Mouse (Mus musculus): ENCODE measurements around the gene Higd2a.

Higd2a gene

GRCm38 (mm10) chr13:54589996-54590951 is at the start of gene Higd2a, which contains the start of gene Nop16:
Higd2a (plus strand) TSS chr13:54590207.
Nop16 (minus strand) TSS chr13:54590090.
- peak; percentile 99 for DNase-seq

DNA sequence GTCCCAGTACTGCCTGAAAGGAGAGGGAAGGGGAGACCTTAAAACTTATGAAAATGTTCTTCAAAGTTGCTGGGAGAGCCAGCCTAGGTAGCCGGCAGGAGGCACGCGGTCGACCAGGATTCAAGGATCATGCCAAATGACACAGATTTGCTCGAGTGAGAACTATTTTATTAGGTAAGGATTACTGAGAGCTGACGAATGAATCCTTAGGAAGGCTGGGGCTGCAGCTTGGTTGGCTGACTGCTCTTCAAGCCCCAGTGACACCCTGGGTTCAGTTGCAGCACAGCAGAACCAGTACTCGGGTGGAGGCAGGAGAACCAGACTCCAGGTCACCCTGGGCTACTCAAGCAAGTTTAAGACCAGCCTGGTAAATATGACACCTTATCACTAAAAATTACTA is 42.0 kb upstream of the Higd2a start:
- no peak for DNase-seq

- DNase-seq = no peak
Observed at GRCm38 (mm10) chr13:54556176-54556575, 33.8 kb upstream of the Higd2a start.

- DNase-seq = peak; percentile 35
Observed at GRCm38 (mm10) chr13:54556796-54557195, 33.2 kb upstream of the Higd2a start.

DNA sequence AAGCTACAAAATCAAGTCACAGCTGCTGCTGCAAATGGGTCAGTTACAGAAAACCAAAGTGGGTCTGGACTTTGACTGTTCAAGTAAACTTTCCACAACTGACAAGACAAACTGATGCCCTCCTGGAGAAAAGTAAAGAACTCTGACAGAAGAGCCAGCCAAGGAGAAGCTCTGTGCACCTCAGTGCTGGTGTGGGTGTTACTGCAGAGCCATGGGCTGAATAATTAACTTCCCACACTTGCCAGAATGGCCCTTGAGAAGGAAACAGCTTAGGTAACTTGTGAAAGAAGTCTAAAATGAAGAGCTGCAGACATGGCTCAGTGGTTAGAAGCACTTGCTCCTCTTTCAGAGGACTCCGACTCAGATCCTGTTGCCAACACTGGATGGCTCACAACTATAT is 32.4 kb upstream of the Higd2a start:
- no peak for DNase-seq

DNA sequence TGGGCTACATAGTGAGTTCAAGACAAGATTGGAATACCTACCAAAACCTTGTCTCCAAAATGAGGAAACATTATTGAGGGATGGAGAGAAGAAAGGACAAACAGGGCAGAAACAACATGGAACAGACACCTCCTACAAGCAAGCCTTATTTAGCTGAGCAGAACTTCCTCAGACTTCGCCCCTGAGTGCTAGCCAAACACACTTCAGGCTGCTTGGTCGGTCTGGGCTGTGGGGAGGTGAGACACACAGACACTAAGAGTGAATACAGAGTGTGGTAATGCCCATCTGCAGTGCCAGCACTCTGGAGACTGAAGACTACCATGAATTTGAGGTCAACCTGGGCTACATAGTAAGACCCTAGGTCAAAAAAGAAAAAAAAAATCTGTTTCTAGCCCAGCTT is 30.4 kb upstream of the Higd2a start:
- DNase-seq = no peak

- DNase-seq = no peak
Observed at GRCm38 (mm10) chr13:54560608-54561007, 29.4 kb upstream of the Higd2a start.

DNA sequence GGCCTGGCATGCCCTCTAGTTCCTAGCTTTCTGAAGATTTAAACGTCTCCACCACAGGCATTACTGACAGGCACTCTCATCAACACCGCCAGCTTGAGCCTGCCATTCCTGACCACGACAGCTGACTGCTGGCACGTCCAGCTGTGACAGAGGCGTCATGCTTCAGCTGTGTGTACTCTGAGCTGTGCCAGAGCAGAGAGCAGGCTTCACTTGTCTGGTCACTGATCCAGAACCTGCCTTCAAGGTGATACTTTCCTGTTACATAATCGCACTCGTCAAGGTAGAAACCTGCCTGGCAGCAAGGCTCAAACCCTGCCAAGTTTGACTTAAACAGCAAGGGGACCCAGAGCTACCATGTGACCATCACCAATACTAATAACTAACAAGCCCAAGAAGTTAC is 27.4 kb upstream of the Higd2a start:
- DNase-seq = peak; percentile 73

- DNase-seq = no peak
Observed at GRCm38 (mm10) chr13:54564232-54565200, 25.5 kb upstream of the Higd2a start.

GRCm38 (mm10) chr13:54565201-54565581 is 24.8 kb upstream of the Higd2a start, which contains the start of gene 4833439L19Rik:
4833439L19Rik (minus strand) TSS chr13:54565435.
- peak; percentile 98 for DNase-seq

DNA sequence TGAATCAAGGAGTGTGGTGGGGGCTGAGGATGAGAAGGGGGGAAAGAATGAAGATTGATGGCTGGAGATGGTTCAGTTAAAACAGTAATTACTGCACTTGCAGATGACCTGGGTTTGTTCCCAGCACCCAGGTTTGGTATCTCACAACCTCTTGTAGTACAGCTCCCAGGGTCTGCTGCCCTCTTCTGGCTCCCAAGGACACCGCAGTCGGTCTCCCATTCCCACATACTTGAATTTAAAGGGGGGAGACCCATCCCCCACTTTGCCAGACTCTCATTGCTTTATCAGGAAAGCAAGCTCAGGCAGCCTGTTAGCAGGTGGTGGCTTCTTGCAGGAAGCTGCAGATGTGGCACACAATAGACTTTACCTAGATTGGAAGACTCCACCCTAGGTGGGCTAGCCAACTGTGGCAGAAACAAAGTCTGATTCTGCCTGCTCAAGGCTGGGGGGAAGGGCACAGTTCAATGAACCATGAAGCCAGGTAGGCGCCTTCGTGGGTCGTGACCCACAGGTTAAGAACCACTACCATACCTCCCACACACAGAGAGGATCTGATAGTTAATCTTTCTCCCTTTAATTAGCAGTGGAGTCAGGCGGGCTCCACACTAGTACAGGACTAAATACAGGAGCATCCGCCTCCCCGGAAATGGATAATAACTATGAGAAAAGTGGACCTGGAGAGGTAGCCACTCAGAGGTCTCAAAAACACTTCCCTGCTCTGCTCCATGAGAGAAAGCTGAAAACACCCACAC is 24.2 kb upstream of the Higd2a start:
- peak; percentile 75 for DNase-seq

DNA sequence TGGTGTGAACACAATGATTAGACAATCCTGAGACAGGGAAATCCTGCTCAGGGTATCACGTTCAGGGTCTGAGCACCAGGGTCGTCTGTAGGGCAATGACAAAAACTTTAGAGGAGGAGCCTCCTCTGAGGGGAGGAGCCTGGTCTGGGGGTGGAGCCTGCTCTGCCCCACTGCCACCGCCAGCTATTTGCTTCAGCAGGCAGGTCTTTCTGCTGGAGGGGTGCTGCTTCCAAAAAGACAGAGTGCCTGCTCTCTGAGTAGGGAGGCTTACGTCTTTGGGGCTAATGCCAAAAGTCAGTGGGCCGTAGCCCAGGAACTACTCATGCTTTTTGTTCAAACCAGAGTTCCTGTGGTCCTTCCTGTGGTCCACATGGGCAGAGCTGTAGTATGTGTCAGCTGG is 21.6 kb upstream of the Higd2a start:
- no peak for DNase-seq

- DNase-seq = no peak
Observed at GRCm38 (mm10) chr13:54569282-54569681, 20.7 kb upstream of the Higd2a start.

DNA sequence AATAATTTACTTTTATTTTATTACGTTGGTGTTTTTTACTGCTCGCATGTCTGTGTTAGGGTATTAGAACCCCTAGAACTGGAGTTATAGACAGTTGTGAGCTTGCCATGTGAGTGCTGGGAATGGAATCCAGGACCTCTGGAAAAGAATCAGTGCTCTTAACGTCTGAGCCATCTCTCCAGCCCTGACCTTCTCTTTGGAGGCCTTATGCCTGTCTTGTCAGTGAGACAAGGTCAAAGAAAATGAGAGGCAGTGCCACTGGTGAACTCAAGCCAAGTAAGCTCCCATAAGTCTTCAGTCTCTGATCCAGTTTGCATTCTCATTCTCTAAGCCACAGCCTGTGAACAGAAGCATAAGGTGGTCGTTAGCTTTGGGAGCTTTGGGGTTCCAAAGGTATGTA is 19.3 kb upstream of the Higd2a start:
- DNase-seq = no peak

DNA sequence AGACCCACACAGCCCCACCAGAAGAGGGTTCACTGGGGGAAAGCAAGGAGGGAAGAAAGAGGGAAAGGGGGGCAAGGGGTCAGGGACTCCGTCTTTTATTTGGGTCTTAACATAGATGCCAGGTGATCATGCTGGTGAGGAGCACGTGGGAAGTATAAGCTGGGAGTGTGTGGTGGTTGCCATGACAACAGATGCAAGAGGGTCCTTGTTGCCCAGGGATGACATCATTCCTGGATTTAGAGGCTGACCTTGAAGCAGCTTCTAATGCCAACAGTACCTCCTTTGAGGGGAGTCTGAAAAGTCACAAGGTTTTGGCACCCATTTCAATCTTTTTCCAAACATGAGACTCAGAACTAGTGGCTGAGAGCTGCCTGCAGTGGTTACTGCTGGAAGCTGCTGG is 18.4 kb upstream of the Higd2a start:
- no peak for DNase-seq

DNA sequence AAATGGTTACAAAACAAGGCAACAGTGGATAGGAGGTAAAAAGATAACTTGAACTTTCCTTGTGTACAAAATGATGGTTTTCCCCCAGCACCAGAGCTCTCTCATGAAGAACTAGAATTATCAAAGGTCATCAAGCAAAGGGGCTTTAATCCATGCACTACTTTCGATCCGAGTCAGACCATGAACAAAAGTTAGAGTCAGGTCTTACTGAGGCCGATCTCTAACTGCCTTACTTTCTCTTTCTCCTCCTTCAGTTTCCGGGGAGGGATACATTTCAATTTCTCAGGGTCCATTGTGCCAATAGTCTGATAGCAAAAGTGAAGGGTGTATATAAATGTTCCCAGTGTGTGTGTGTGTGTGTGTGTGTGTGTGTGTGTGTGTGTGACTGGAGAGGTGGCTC is 17.4 kb upstream of the Higd2a start:
- DNase-seq = no peak

GRCm38 (mm10) chr13:54574854-54575481 is 15.0 kb upstream of the Higd2a start, which contains the start of gene Arl10:
Arl10 (plus strand) TSS chr13:54575015.
- peak; percentile 88 for DNase-seq

DNA sequence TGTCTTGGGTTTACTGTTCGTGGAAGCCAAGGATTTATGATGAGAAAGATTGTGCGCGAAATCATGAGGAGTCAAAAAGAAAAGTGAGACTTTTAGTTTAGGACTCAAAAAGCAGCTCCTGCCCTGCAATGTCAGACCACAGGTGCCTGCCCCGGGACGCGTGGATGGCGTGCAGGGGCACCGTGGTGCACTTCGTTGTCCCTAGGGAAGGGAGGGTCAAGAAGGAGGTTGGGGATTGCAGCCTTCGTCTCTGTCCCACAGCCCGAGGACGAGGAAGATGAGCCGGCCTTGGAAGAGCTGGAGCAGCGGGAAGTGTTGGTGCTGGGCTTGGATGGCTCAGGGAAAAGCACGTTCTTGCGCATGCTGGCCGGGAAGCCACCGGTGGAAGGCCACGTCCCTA is 14.5 kb upstream of the Higd2a start:
- DNase-seq = no peak

DNA sequence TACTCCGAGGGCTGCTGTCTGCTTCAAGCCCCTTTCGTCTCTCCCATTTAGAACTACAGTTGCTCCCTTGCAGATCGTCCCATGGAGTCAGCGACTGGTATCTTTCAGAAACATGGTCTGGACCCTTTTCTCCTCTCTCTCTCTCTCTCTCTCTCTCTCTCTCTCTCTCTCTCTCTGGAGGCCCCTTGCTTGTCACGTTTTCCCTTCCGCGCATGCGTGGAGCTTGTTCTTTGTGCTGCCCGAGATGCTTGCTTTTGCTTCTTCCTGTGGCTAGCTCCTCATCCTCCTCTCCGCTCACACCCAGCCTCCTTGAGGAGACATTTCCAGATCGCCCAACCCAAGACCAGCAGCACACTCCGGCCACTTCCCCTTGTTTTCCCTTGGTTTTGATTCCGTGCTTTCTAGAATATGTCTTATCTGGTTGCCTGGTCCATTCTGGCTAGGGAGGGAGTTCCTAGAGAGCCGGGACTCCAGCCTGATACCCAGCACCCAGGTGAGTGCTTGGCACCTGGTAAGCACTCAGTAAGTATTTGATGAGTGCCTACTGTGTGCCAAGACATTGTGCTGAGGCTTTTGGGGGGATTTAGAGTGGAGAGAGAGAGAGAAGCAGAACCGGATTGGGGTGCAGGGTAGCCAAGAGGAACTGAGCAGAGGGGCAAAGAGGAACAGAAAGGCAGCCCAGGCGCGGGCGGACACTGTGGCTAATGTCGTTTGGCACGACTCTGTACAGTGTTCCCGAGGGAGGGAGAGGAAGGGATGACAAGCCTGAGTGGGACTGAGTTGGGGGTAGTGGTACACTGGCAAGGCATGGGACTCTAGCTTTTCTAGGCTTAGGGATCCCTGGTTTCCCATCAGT is 12.1 kb upstream of the Higd2a start:
- DNase-seq = no peak

- no peak for DNase-seq
Observed at GRCm38 (mm10) chr13:54581385-54581784, 8.6 kb upstream of the Higd2a start.

GRCm38 (mm10) chr13:54582126-54582525 is 7.9 kb upstream of the Higd2a start:
- DNase-seq = no peak

All from kidney, postnatal 10 days (tissue).